Mouse (Mus musculus): ENCODE measurements around the gene Cux1.

- TF ChIP-seq CTCF (IDR thresholded peaks at IDR 0.05; ENCODE audit: control insufficient read depth, insufficient read depth, low read length) (no peak), POLR2A (IDR thresholded peaks at IDR 0.05; ENCODE audit: borderline replicate concordance, control insufficient read depth, low read depth, low read length) (no peak)
These were observed 2.9 kb upstream of the Cux1 start for GRCm38 (mm10) chr5:136570171-136570570.
